Mouse (Mus musculus) heart, adult 8-10 months (tissue): ENCODE measurements around the gene Olfr1231. TPM values are rescaled to one million over a fixed set of nuclear protein-coding genes. Genes with fewer than 3 reads are reported as not detected.

Experiments used
- DNase-seq: peaks from one replicate; pipeline ENCODE4 v3.0.0; 2022; ENCODE audit warnings: low spot score
- total RNA-seq, 4 experiments: library from RNA; stranded (reverse); gene quantifications; 2 replicates each; pipeline ENCODE4 v1.2.4; 2022

Olfr1231 gene
- total RNA-seq = not detected

DNA sequence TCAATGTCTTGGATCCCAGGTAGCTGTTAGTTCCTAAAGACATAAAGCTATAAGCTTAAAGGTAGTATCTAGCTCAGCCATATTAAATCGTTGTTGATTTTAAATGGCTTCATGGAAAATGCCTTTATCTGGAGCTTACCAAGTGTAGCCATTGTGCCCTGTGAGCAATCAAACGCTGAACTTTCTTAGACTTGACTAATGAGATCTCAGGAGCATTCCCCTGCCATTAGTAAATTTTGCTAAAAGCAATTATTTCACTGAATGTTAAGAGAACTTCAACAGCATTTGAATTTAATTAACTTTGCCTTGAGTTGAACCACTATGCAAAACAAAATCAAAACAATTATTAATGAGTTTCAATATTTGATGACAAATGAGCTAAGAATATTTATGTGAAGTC is at the start of gene Olfr1231:
TSS of gene Olfr1231 (minus strand) at position 101 of the 400 bp plus-strand sequence.
- no peak for DNase-seq

DNA sequence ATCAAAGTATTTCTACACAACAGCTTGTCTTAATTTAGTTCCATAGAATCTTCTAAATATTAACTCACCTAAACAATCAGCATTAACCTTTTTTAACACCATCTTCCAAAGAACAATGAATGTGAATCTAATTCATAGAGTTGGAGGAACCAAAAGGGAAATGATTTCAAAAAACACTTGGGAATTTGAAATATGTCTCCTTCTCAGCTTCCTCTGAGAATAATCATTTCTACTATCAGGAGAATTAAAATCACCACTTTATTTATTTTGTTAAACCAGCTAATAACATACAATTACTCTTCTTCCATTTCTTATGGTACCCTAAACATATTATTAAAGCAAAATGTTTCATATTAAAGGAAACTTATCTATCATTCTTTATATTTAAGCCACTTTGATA is 35.4 kb upstream of the Olfr1231 start, which contains the start of gene Olfr1233:
TSS of gene Olfr1233 (minus strand) at position 101 of the 400 bp plus-strand sequence.
- no peak for DNase-seq

DNA sequence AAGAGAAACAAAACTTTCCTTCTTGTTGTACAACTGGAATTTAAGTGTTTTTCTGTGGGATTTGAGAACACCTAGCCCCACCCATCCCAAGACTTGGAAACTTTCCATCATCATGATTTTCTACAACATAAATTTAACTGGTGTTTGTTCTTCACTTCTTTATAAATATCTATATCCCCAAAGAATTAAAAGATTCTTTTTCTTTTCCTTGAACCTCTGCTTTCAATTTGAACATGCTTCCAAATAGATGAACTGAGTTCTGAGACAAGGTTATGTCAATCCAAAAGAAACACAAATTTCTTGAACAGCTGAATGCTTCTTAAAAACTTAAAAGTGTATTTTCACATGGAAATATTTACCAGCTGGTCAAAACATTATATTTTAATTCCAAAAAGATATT is 22.7 kb upstream of the Olfr1231 start, which contains the start of gene Olfr1232:
TSS of gene Olfr1232 (minus strand) at position 101 of the 400 bp plus-strand sequence.
- DNase-seq = no peak

DNA sequence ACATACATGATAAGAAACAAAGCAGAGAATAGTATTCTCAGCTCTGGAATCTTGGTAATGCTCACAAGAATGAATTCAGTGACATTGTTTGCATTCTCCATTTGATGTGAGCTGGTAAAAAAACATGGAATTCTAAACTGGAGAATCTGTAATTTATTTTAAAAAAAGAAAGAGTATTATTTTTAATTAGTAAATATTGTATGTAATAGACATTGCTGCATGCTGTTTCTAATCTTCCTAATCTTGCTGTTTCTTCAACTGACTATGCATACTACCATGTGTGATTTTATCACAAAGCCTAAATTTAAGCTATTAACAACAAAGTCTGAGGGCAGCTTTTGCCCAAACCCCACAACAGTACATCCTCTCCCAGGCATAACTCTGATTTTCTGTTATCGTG is 9.7 kb downstream of the Olfr1231 start, which contains the start of gene Olfr1230:
TSS of gene Olfr1230 (minus strand) at position 101 of the 400 bp plus-strand sequence.
- no peak for DNase-seq

DNA sequence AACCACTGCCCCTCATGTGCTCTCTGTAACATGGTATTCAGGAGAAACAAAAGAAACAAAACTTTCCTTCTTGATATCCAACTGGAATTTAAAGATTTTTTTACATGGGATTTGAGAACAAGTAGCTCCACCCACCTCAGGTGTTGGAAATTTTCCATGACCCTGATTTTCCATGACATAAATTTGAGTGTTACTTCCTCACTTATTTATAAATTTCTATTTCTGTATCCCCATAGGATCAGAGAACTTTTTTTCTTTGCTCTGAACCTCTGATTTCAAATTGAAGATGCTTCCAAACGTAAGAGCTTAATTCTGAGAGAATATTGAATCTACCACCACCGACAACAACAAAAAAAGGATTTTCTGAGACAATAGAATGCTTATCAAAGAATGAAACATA is 19.0 kb downstream of the Olfr1231 start, which contains the start of gene Olfr1229:
TSS of gene Olfr1229 (minus strand) at position 101 of the 400 bp plus-strand sequence.
- no peak for DNase-seq

DNA sequence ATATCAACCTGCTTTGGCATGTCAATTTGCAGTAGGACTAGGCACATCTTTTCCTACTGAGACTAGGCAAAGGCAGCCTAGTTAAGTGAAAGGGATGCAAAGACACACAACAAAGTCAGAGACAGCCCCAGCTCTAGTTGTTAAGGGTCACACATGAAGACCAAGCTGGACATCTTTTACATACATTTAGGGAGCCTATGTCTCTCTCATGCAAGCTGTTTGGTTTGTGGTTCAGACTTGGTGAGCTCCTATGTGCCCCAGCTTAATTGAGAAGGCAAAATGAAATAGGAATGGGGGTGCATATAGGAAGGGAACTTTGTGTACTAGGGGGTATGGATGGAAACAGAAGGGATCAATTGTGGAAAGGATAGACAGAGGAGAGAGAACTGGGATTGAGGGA is 52.9 kb downstream of the Olfr1231 start, which contains the start of gene Olfr1228:
TSS of gene Olfr1228 (minus strand) at position 101 of the 400 bp plus-strand sequence.
- DNase-seq = no peak

Other genes with a start within 250 kb of the Olfr1231 start
- not detected for gene Olfr1218, start 245.9 kb downstream of the Olfr1231 start, total RNA-seq
- not detected for gene Olfr1219, start 223.6 kb downstream of the Olfr1231 start, total RNA-seq
- gene Olfr1220, start 200.2 kb downstream of the Olfr1231 start, total RNA-seq = not detected
- not detected for gene Olfr1221, start 189.8 kb downstream of the Olfr1231 start, total RNA-seq
- not detected for gene Olfr1222, start 174.0 kb downstream of the Olfr1231 start, total RNA-seq
- gene Olfr1223, start 155.5 kb downstream of the Olfr1231 start, total RNA-seq = not detected
- not detected for gene Olfr1224-ps1, start 143.0 kb downstream of the Olfr1231 start, total RNA-seq
- not detected for gene Olfr1225, start 132.4 kb downstream of the Olfr1231 start, total RNA-seq
- gene Olfr1226, start 107.0 kb downstream of the Olfr1231 start, total RNA-seq = not detected
- not detected for gene Olfr1228, start 53.0 kb downstream of the Olfr1231 start, total RNA-seq
- gene Olfr1229, start 19.1 kb downstream of the Olfr1231 start, total RNA-seq = not detected
- not detected for gene Olfr1230, start 9.8 kb downstream of the Olfr1231 start, total RNA-seq
- gene Olfr1232, start 22.6 kb upstream of the Olfr1231 start, total RNA-seq = not detected
- gene Olfr1233, start 35.3 kb upstream of the Olfr1231 start, total RNA-seq = not detected
- gene Olfr1234, start 57.8 kb upstream of the Olfr1231 start, total RNA-seq = not detected
- not detected for gene Olfr1238, start 102.6 kb upstream of the Olfr1231 start, total RNA-seq
- not detected for gene Olfr1239, start 113.3 kb upstream of the Olfr1231 start, total RNA-seq
- not detected for gene Olfr1240, start 135.9 kb upstream of the Olfr1231 start, total RNA-seq
- gene Olfr1241, start 180.1 kb upstream of the Olfr1231 start, total RNA-seq = not detected
- not detected for gene Olfr1242, start 191.3 kb upstream of the Olfr1231 start, total RNA-seq
- not detected for gene Olfr1243, start 224.4 kb upstream of the Olfr1231 start, total RNA-seq